Mouse (Mus musculus): ENCODE measurements at regions not wholly inside any gene's neighbourhood (a gene's known extent, or its start where the extent isn't known, plus 50 kb on each side); places are given as distances from the start of the nearest gene placed in this dataset.

GRCm38 (mm10) chr5:101112151-101112769, 266.7 kb downstream of the Gpat3 start:
- no peak for DNase-seq

GRCm38 (mm10) chr5:101111619-101112018, 266.1 kb downstream of the Gpat3 start:
- DNase-seq: no peak

DNA sequence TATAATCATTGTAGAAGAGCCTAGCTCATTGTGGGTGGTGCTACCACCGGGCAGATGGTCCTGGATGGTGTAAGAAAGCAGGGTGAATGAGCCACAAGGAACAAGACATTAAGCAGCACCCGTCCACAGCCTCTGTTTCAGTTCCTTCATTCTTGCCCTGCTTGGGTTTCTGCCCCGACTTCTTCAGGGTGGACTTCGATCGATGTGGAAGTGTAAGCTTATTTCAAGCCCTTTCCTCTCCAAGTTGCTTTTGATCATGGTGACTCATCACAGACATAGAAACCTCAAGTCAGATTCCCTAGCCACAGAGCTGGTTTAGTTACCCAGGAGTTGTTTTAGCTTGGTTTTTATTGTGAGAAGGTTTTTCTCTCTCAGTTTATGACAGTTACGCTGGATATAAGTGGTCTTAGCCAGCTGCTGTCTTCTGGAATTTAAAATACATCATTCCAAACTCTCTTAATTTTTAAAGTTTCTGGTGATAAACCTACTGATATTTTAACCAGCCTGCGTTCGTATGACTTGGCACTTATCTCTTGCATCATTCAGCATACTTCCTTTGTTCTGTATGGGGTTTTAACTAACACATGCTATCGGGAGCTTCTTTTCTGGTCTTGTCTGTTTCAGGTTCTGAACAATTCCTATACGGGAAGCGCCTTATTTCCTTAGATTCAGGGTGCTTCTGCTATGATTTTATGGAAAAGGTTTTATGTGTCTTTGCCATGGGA, 255.6 kb downstream of the Gpat3 start:
- DNase-seq: no peak

- DNase-seq: no peak
These were observed 245.6 kb downstream of the Gpat3 start for GRCm38 (mm10) chr5:101091027-101091598.

- DNase-seq: no peak
These were observed 245.0 kb downstream of the Gpat3 start for GRCm38 (mm10) chr5:101090415-101091026.

DNA sequence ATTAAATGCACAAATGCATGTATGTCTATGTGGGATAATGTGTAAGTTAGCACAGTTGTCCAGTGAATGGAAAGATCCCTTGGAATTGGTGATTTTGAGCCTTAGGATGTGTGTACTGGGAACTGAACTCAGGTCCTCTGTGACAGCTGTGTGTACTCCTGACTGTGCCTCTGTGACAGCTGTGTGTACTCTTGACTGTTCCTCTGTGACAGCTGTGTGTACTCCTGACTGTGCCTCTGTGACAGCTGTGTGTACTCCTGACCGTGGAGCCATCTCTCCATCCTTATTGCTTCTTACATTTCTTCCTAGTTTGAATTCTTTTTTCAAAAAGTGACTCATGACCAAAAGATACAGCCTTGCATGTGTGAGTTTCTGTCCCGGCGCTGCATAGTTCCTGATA, 239.7 kb downstream of the Gpat3 start:
- DNase-seq: no peak

DNA sequence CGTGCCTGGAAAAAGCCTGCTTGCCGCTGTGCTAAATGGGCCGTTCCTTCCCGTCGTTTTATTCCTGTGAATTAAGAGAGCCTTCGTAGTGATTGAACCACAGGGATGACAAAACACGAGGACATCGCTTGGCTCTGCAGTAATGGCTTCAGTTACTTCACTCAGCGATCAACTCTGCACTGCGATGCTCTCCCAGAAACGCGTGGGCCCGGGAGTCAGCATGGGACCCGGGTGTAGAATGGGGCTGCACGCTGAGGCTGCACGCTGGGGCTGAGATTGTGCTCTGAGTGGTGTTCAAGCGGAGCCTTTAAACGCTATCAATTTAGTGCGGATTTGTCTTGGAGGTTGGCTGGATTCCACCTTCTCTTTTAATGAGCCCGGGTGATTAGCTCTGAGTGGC, 237.1 kb downstream of the Gpat3 start:
- no peak for DNase-seq

DNA sequence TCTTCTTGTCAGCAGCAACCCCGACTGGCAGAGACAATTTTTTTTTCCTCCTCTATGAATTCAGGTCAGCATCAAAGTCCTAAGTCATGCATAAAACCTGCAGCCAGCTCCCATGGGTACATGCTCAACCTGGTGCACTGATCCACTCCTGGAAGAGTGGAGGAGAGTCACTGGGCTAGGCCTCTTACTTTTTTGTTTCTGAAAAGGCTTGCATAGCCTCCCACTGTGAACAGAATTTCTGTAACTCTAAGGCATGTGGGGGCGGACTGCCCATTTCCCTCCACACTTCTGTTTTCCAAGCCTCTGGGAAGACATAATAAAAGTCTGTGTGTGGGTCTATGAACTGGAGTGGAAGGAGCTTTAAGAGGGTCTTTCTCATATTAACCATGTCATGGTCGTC, 218.8 kb downstream of the Gpat3 start:
- no peak for DNase-seq

DNA sequence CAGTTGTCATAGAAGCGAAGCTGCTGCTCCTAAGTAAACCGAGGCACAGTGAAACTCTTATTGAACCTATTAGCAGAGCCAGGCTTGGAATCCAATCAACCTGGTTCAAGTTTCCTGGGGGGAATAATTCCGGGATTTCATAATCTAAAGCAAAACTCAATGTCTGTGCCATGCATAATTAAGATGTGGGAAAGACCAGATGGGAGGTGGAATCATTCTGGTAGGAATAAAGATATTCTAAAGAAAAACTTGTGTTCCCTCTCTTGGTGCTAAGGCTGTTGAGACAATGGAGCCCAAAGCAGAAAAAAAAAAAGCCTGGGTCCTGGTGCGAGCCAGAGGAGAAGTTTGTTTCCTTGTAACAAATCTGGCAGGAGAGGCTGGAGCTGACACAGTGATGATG, 217.7 kb downstream of the Gpat3 start:
- no peak for DNase-seq

GRCm38 (mm10) chr5:101051591-101051990, 206.1 kb downstream of the Gpat3 start:
- DNase-seq: no peak

DNA sequence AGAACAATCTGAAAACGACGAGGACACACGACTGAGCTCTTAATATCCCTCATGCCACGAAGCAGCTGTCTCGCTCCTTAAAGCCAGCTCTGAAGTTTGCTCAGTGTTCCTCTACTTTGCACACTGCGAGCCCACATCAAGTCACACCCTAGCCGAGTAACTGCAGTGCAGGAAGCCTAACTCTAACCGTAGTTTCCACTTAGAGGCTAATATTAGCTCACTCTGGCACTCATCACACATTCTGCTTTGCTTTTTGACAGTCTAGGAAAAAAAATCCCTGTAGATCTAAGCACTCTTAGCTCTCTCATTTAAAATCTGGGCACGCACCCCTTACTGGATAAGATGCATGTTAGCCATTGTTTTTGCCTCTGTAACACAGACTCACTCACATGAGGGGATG, 195.0 kb downstream of the Gpat3 start:
- DNase-seq: no peak

DNA sequence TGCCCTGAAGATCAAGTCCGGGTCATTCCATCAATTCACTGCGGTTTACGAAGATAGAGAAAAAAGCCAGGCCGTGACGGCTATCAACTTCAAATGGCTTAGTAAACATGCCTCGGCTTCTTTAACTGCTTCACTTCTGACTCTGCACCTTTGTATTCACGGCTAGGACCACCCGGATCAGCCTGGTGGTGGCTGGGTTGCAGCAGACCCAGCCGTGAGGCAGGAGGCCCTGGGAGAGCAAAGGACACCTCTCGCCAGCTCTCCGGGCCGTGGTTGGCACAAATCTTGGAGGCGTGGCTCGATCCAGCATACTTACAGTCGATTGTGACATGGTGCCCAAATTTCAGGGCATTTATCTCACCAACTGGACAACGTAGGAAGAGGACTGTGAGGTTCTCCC, 187.5 kb downstream of the Gpat3 start:
- no peak for DNase-seq

- DNase-seq: no peak
These were observed 186.8 kb downstream of the Gpat3 start for GRCm38 (mm10) chr5:101032147-101032900.

DNA sequence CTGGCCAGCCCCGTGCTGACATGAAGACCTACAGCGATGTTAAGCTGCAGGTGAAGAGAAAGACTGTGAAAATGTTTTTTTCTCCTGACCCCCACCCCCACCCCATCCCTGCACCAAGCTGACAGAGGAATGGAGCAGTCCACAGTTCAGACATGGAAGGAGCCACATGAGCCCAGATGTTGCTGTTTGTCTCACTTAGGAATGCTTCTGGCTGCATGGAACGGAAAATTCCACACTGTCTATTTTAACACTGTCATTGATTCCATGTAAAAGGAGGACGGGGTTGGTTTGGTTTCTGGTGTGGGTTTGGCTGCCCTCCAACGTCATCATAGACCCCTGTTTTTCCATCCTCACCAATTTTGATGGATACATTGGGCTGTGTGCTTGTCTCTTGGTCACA, 179.3 kb downstream of the Gpat3 start:
- no peak for DNase-seq

DNA sequence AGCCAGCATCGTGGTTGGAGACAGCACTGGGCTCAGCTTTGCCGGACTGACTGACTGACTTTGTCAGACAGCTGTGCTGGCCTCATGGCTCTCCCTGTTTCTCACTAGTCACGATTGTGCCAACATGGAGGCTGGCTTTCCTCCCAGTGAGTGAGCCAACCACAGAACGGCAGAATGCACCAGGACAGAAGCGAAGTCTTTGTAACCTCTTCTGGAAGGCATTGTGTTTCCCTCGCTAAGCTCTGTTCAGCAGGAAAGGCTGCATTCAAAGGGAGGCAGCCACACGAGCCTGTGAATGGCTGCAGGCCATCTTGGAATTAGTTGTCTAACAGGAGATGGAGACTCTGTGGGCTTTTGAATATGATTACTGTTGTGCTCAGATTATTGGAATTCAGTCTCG, 178.3 kb downstream of the Gpat3 start:
- DNase-seq: no peak

DNA sequence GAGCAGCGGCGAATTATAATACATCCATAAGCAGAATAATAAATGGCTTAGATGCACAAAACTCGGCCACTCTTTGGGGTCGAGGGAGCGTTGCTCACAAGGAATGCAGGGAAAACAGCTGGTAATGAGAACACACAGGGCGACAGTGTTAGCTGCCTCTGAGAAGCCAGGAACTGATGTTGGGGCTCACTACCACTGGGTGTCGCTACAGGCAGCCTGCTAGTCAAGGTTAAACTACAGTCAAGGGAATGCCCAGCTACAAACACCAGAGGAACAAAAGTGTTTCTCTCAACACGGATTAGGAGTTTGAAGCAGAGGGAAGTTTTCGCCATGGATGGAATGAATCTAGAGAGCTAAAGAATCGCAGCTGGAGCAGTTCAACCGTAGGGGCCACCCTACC, 175.3 kb downstream of the Gpat3 start:
- peak; percentile 29 for DNase-seq

GRCm38 (mm10) chr5:101013844-101014243, 168.3 kb downstream of the Gpat3 start:
- DNase-seq: no peak

- DNase-seq: no peak
These were observed 159.7 kb downstream of the Gpat3 start for GRCm38 (mm10) chr5:101005216-101005615.

- no peak for DNase-seq
These were observed 154.9 kb downstream of the Gpat3 start for GRCm38 (mm10) chr5:101000436-101000835.

GRCm38 (mm10) chr5:100992365-100992764, 146.9 kb downstream of the Gpat3 start:
- no peak for DNase-seq

- DNase-seq: peak; percentile 3
These were observed 146.1 kb downstream of the Gpat3 start for GRCm38 (mm10) chr5:100991626-100992025.

GRCm38 (mm10) chr5:100982573-100982936, 137.0 kb downstream of the Gpat3 start:
- no peak for DNase-seq

- no peak for DNase-seq
These were observed 136.5 kb downstream of the Gpat3 start for GRCm38 (mm10) chr5:100981849-100982572.
